Mouse (Mus musculus) liver, adult 2 months (tissue): ENCODE measurements around the gene Psmd5.

ENCODE experiments used
- CTCF ChIP-seq: fragments of 200-500 bp; IDR thresholded peaks from 2 replicates; pipeline ENCODE4 v1.5.1; 2011; ENCODE audit warnings: low read depth, low read length, control low read depth
- POLR2A ChIP-seq: fragments of 200-500 bp; IDR thresholded peaks from 2 replicates; pipeline ENCODE4 v1.6.1; 2011; ENCODE audit warnings: low read length, control low read depth; ENCODE audit not compliant: insufficient read depth; ENCODE audit errors: extremely low read depth

DNA sequence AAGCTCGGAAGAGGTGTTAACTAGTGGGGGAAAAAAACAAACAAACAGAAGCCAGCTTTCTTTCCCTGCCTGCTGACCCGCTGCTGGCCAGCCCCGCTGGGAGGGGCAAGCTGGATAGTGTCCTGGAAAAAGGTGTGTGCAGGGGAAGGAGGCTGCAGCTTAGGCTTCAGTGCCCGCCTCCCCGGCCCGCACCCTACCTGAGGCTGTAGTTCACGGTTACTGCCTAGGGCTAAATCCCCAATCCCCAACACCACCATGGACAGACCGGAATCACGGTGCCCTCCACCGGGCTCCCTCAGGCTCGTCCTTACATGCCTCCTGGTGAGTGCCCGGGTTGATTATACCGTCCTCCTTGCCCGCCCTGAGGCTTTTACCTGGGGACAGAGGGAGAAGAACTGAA is 497 bp downstream of the Psmd5 start, which contains the start of gene Cutal:
- TF ChIP-seq POLR2A (peak; percentile 62), CTCF (no peak)
